In genomic region chr14:122491521-122491920, GRCm38 (mm10) we compare ENCODE assay signal across 22 mouse cellular contexts. TPM values are rescaled to one million over a fixed set of nuclear protein-coding genes. Genes with fewer than 3 reads are reported as not detected.
DNase-seq lines count a peak whose midpoint lies in the region; ATAC-seq lines count a peak whose summit lies in the region.
"Had no signal": no experiment of that assay in that cellular context is flagged by ENCODE, and none has a peak within 500 bp of the region (broad histone marks: within the 10 kb centered on the region; RNA-seq: fewer than 3 reads in every experiment).

No protein-coding gene starts in this region.

- no peak overlapping the region for H3K9ac ChIP-seq in hindbrain, embryonic 13.5 days
- H3K9ac ChIP-seq in hindbrain, embryonic 14.5 days = no peak overlapping the region
- H3K9ac ChIP-seq in neural tube, embryonic 13.5 days = no peak overlapping the region
- H3K9ac ChIP-seq: embryonic facial prominence, embryonic 15.5 days had no signal

- peaks cover 60% of the 10 kb centered on the region for H3K27me3 ChIP-seq in hindbrain, embryonic 13.5 days
- peaks cover 61% of the 10 kb centered on the region for H3K27me3 ChIP-seq in hindbrain, embryonic 14.5 days (ENCODE audit: control insufficient read depth, insufficient read depth, low read length)
- H3K27me3 ChIP-seq in neural tube, embryonic 13.5 days = peaks cover 55% of the 10 kb centered on the region

- H3K9me3 ChIP-seq in hindbrain, embryonic 13.5 days = peaks cover 3% of the 10 kb centered on the region; the same call in 1 of the 2 replicates
- H3K9me3 ChIP-seq in hindbrain, embryonic 14.5 days (ENCODE audit: control insufficient read depth, low read length) = peaks cover 3% of the 10 kb centered on the region; the same call in 1 of the 2 replicates
- peaks cover 8% of the 10 kb centered on the region; the same call in 1 of the 2 replicates for H3K9me3 ChIP-seq in neural tube, embryonic 13.5 days
- H3K9me3 ChIP-seq: embryonic facial prominence, embryonic 15.5 days had no signal

- no peaks in the 10 kb centered on the region for H3K36me3 ChIP-seq in hindbrain, embryonic 13.5 days
- no peaks in the 10 kb centered on the region for H3K36me3 ChIP-seq in hindbrain, embryonic 14.5 days (replicated peaks; ENCODE audit: control insufficient read depth, insufficient read depth)
- no peaks in the 10 kb centered on the region for H3K36me3 ChIP-seq in neural tube, embryonic 13.5 days
- H3K36me3 ChIP-seq: embryonic facial prominence, embryonic 15.5 days; forebrain, embryonic 10.5 days had no signal

- H3K27ac ChIP-seq in hindbrain, embryonic 13.5 days = no peak overlapping the region
- no peak overlapping the region for H3K27ac ChIP-seq in hindbrain, embryonic 14.5 days
- peak overlapping the region; percentile 74; the same call in 1 of the 2 replicates for H3K27ac ChIP-seq in neural tube, embryonic 13.5 days (replicated peaks)
- H3K27ac ChIP-seq: embryonic facial prominence, embryonic 15.5 days; gastrocnemius, adult 2 months had no signal

- ATAC-seq in hindbrain, embryonic 13.5 days (ENCODE audit: low FRiP score) = 0 out of 2 replicates have a peak, but pooled peaks have one; percentile 22
- ATAC-seq in hindbrain, embryonic 14.5 days (ENCODE audit: low FRiP score) = no peak
- ATAC-seq in neural tube, embryonic 13.5 days (ENCODE audit: low read depth) = no peak
- ATAC-seq: activated CD4-positive, CD25-positive, alpha-beta regulatory T cell, adult 4 months; Patski had no signal

- peak; percentile 16 for DNase-seq in embryo, embryonic 10.5 days (ENCODE audit: low spot score)
- DNase-seq in embryo, embryonic 10 days (ENCODE audit: low spot score) = no peak
- DNase-seq in hindbrain, embryonic 14.5 days (ENCODE audit: low spot score) = no peak
- no peak for DNase-seq in neural tube, embryonic 10.5 days (ENCODE audit: extremely low spot score, low spot score)
- DNase-seq in induced T-regulatory cell, adult 2 months (ENCODE audit: low read depth) = peak; percentile 1
- DNase-seq in MN1 (ENCODE audit: low spot score) = no peak
- DNase-seq: adrenal gland, postnatal 25 days; gastrocnemius, adult 2 months; gastrocnemius, postnatal 25 days; heart, postnatal 14 days; kidney, adult 2 months had no signal

- H3K4me1 ChIP-seq in hindbrain, embryonic 13.5 days (replicated peaks) = peaks cover 9% of the 10 kb centered on the region
- H3K4me1 ChIP-seq in hindbrain, embryonic 14.5 days (replicated peaks; ENCODE audit: control insufficient read depth, insufficient read depth, low read length) = no peaks in the 10 kb centered on the region
- H3K4me1 ChIP-seq in neural tube, embryonic 13.5 days (replicated peaks) = peaks cover 7% of the 10 kb centered on the region

- no peak overlapping the region for H3K4me2 ChIP-seq in hindbrain, embryonic 13.5 days
- no peak overlapping the region for H3K4me2 ChIP-seq in hindbrain, embryonic 14.5 days (replicated peaks)
- no peak overlapping the region for H3K4me2 ChIP-seq in neural tube, embryonic 13.5 days

- WGBS in hindbrain, embryonic 13.5 days = 64% methylated on average over 6 of the region's 6 CpGs
- WGBS in hindbrain, embryonic 14.5 days = 59% methylated on average over 6 of the region's 6 CpGs
- 70% methylated on average over 6 of the region's 6 CpGs for WGBS in neural tube, embryonic 13.5 days

- H3K4me3 ChIP-seq in hindbrain, embryonic 13.5 days = no peak overlapping the region
- H3K4me3 ChIP-seq in hindbrain, embryonic 14.5 days (replicated peaks; ENCODE audit: low read length) = no peak overlapping the region
- no peak overlapping the region for H3K4me3 ChIP-seq in neural tube, embryonic 13.5 days
- H3K4me3 ChIP-seq: erythroblast, embryonic 14.5 days; gastrocnemius, adult 2 months had no signal

RNA-seq across cellular contexts. Expression of gene Gm10837, which starts 1.1 kb away (rescaled TPM):
- 0.41 and 0.74 TPM in 2 replicates for polyA plus RNA-seq in hindbrain, embryonic 13.5 days (2015; fragmentation: Nextera tagmentation; extraction: Ambion mirVana)
- 0.31 and 0.95 TPM in 2 replicates for polyA plus RNA-seq in hindbrain, embryonic 14.5 days (2014; fragmentation: Nextera tagmentation; extraction: Ambion mirVana)
- 0.19 and 0.29 TPM in 2 replicates for polyA plus RNA-seq in neural tube, embryonic 13.5 days (2015; fragmentation: Nextera tagmentation; extraction: Ambion mirVana)
- polyA plus RNA-seq: activated CD4-positive, CD25-positive, alpha-beta regulatory T cell, adult 4 months; C2C12; embryonic facial prominence, embryonic 11.5 days; embryonic facial prominence, embryonic 15.5 days; erythroblast, embryonic 14.5 days; heart, embryonic 14.5 days; intestine, embryonic 16.5 days; kidney, adult 2 months; Patski had no signal

RNA-seq across cellular contexts. Expression of gene Zic2, which starts 16.3 kb away (rescaled TPM):
- polyA plus RNA-seq in hindbrain, embryonic 13.5 days (2015; fragmentation: Nextera tagmentation; extraction: Ambion mirVana) = 9.3 and 13.7 TPM in 2 replicates
- 10.6 and 11.4 TPM in 2 replicates for polyA plus RNA-seq in hindbrain, embryonic 14.5 days (2014; fragmentation: Nextera tagmentation; extraction: Ambion mirVana)
- polyA plus RNA-seq in neural tube, embryonic 13.5 days (2015; fragmentation: Nextera tagmentation; extraction: Ambion mirVana) = 8.2 and 10.2 TPM in 2 replicates
- polyA plus RNA-seq: activated CD4-positive, CD25-positive, alpha-beta regulatory T cell, adult 4 months; erythroblast, embryonic 14.5 days; heart, embryonic 14.5 days; intestine, embryonic 16.5 days; kidney, adult 2 months had no signal

RNA-seq across cellular contexts. Expression of gene Zic5, which starts 26.0 kb away (rescaled TPM):
- 10.9 and 13.9 TPM in 2 replicates for polyA plus RNA-seq in hindbrain, embryonic 13.5 days (2015; fragmentation: Nextera tagmentation; extraction: Ambion mirVana)
- 11.6 and 14.0 TPM in 2 replicates for polyA plus RNA-seq in hindbrain, embryonic 14.5 days (2014; fragmentation: Nextera tagmentation; extraction: Ambion mirVana)
- polyA plus RNA-seq in neural tube, embryonic 13.5 days (2015; fragmentation: Nextera tagmentation; extraction: Ambion mirVana) = 8.4 and 8.6 TPM in 2 replicates
- polyA plus RNA-seq: intestine, embryonic 16.5 days; kidney, adult 2 months had no signal

RNA-seq across cellular contexts. Expression of gene Gm5089, which starts 40.6 kb away (rescaled TPM):
- polyA plus RNA-seq in hindbrain, embryonic 13.5 days (2015; fragmentation: Nextera tagmentation; extraction: Ambion mirVana) = 1.8 and 3.0 TPM in 2 replicates
- polyA plus RNA-seq in hindbrain, embryonic 14.5 days (2014; fragmentation: Nextera tagmentation; extraction: Ambion mirVana) = 0.50 and 1.2 TPM in 2 replicates
- 0.46 and 0.62 TPM in 2 replicates for polyA plus RNA-seq in neural tube, embryonic 13.5 days (2015; fragmentation: Nextera tagmentation; extraction: Ambion mirVana)
- polyA plus RNA-seq: activated CD4-positive, CD25-positive, alpha-beta regulatory T cell, adult 4 months; C2C12; embryonic facial prominence, embryonic 11.5 days; erythroblast, embryonic 14.5 days; heart, embryonic 14.5 days; intestine, embryonic 16.5 days; kidney, adult 2 months; Patski had no signal

RNA-seq across cellular contexts. Expression of gene Pcca, which starts 42.6 kb away (rescaled TPM):
- polyA plus RNA-seq in hindbrain, embryonic 13.5 days (2015; fragmentation: Nextera tagmentation; extraction: Ambion mirVana) = 26.7 and 29.7 TPM in 2 replicates
- polyA plus RNA-seq in hindbrain, embryonic 14.5 days (2014; fragmentation: Nextera tagmentation; extraction: Ambion mirVana) = 27.2 and 34.6 TPM in 2 replicates
- polyA plus RNA-seq in neural tube, embryonic 13.5 days (2015; fragmentation: Nextera tagmentation; extraction: Ambion mirVana) = 28.2 and 32.0 TPM in 2 replicates

Comparison
In these comparisons a context has a peak if more than half of its experiments do, and no peak if none do; other contexts are left out.
1. DNase-seq: peak in embryo, embryonic 10.5 days (single experiment) and induced T-regulatory cell, adult 2 months (single experiment); none in embryo, embryonic 10 days (single experiment), hindbrain, embryonic 14.5 days (single experiment), neural tube, embryonic 10.5 days (single experiment) and MN1 (single experiment).